Mouse (Mus musculus) intestine, embryonic 14.5 days (tissue): Measurements from ENCODE around the gene Sema6d. TPM values are rescaled to one million over a fixed set of nuclear protein-coding genes. Genes with fewer than 3 reads are reported as not detected.

Experiments
- ATAC-seq: fragments of 200-750 bp; cut with Nextera tagmentation; replicated peaks from 2 replicates; pipeline ENCODE4 v1.8.0; 2017; ENCODE audit warnings: low read depth, moderate number of reproducible peaks, moderate TSS enrichment, moderate library complexity; ENCODE audit not compliant: low FRiP score, low TSS enrichment
- DNase-seq: peaks from one replicate; pipeline ENCODE4 v3.0.0-alpha.2; 2018; ENCODE audit warnings: low spot score
- H3K27ac ChIP-seq: fragments of 300-500 bp; sonication (generic); 2 replicates; pipeline ENCODE4 v1.5.1; 2014; ENCODE audit warnings: low read depth, mild to moderate bottlenecking, control low read depth
- H3K27me3 ChIP-seq: fragments of 300-500 bp; sonication (generic); replicated peaks from 2 replicates; pipeline ENCODE4 v1.6.1; 2014; ENCODE audit warnings: low read length, control low read depth; ENCODE audit not compliant: control insufficient read depth, insufficient read depth
- H3K36me3 ChIP-seq: fragments of 300-500 bp; sonication (generic); 2 replicates; pipeline ENCODE4 v1.6.1; 2014; ENCODE audit warnings: low read length, control low read depth; ENCODE audit not compliant: control insufficient read depth, insufficient read depth
- H3K4me1 ChIP-seq: fragments of 300-500 bp; sonication (generic); replicated peaks from 2 replicates; pipeline ENCODE4 v1.6.1; 2014; ENCODE audit warnings: low read length, control low read depth, mixed read lengths; ENCODE audit not compliant: control insufficient read depth, insufficient read depth
- H3K4me2 ChIP-seq: fragments of 300-500 bp; sonication (generic); 2 replicates; pipeline ENCODE4 v1.6.1; 2014; ENCODE audit warnings: low read length
- H3K4me3 ChIP-seq: fragments of 300-500 bp; sonication (generic); 2 replicates; pipeline ENCODE4 v1.5.1; 2014; ENCODE audit warnings: low read depth, low read length, control low read depth, mixed read lengths
- H3K9ac ChIP-seq: fragments of 300-500 bp; sonication (generic); 2 replicates; pipeline ENCODE4 v1.6.1; 2014; ENCODE audit warnings: mild to moderate bottlenecking, low read length
- H3K9me3 ChIP-seq: fragments of 300-500 bp; sonication (generic); 2 replicates; pipeline ENCODE4 v1.6.1; 2016; ENCODE audit warnings: low read length, control low read depth; ENCODE audit not compliant: control insufficient read depth
- WGBS: fragments of 180-500 bp; shearing (Covaris S2); extraction: QIAGEN DNeasy Blood & Tissue Kit; methylation state at CpG from one replicate; pipeline ENCODE4 v1.1.7; 2014; 5-methylcytosine and 5-hydroxymethylcytosine counted together
- polyA plus RNA-seq: library from polyadenylated mRNA; unstranded; fragments of >200 nt; fragmentation: Nextera tagmentation; extraction: Ambion mirVana; gene quantifications from 2 replicates; pipeline ENCODE4 v1.2.1, GENCODE M21; 2014

Gene Sema6d
- polyA plus RNA-seq, 1 experiment from 2014 or later, result 17.7 TPM

GRCm38 (mm10) chr2:124385053-124385452, 295.3 kb downstream of the Sema6d start:
- 81% methylated on average over 1 of the region's 1 CpGs for WGBS
- Histone ChIP-seq H3K27me3 (no peaks in the 10 kb centered on the region), H3K27ac (no peak overlapping the region), H3K4me3 (no peak overlapping the region), H3K4me1 (no peaks in the 10 kb centered on the region), H3K9ac (no peak overlapping the region), H3K9me3 (no peaks in the 10 kb centered on the region), H3K4me2 (no peak overlapping the region), H3K36me3 (no peaks in the 10 kb centered on the region)
- ATAC-seq (no peak), DNase-seq (no peak)

GRCm38 (mm10) chr2:124385722-124386121, 296.0 kb downstream of the Sema6d start:
- Histone ChIP-seq H3K9ac (no peak overlapping the region), H3K9me3 (no peaks in the 10 kb centered on the region), H3K36me3 (no peaks in the 10 kb centered on the region), H3K27ac (no peak overlapping the region), H3K27me3 (no peaks in the 10 kb centered on the region), H3K4me2 (no peak overlapping the region), H3K4me1 (no peaks in the 10 kb centered on the region), H3K4me3 (no peak overlapping the region)
- DNase-seq (no peak), ATAC-seq (no peak)
- WGBS, result 73% methylated on average over 1 of the region's 1 CpGs

- DNase-seq, result no peak
- H3K9me3 ChIP-seq, result no peaks in the 10 kb centered on the region
- no peaks in the 10 kb centered on the region for H3K4me1 ChIP-seq
- H3K4me3 ChIP-seq, result no peak overlapping the region
- WGBS, result 85% methylated on average over 1 of the region's 1 CpGs
- H3K36me3 ChIP-seq, result no peaks in the 10 kb centered on the region
- no peak overlapping the region for H3K27ac ChIP-seq
- H3K9ac ChIP-seq, result no peak overlapping the region
- no peak overlapping the region for H3K4me2 ChIP-seq
- no peaks in the 10 kb centered on the region for H3K27me3 ChIP-seq
- ATAC-seq, result no peak
Measured at GRCm38 (mm10) chr2:124388269-124388668, 298.5 kb downstream of the Sema6d start.

GRCm38 (mm10) chr2:124396733-124397132, 307.0 kb downstream of the Sema6d start:
- Histone ChIP-seq H3K27me3 (no peaks in the 10 kb centered on the region), H3K4me2 (no peak overlapping the region), H3K27ac (no peak overlapping the region), H3K9me3 (no peaks in the 10 kb centered on the region), H3K9ac (no peak overlapping the region), H3K4me1 (no peaks in the 10 kb centered on the region), H3K4me3 (no peak overlapping the region), H3K36me3 (no peaks in the 10 kb centered on the region)
- 84% methylated on average over 4 of the region's 4 CpGs for WGBS
- no peak for ATAC-seq
- no peak for DNase-seq

- H3K9ac ChIP-seq, result no peak overlapping the region
- H3K36me3 ChIP-seq, result no peaks in the 10 kb centered on the region
- 89% methylated on average over 5 of the region's 5 CpGs for WGBS
- H3K27me3 ChIP-seq, result no peaks in the 10 kb centered on the region
- ATAC-seq (no peak), DNase-seq (no peak)
- no peak overlapping the region for H3K4me3 ChIP-seq
- no peaks in the 10 kb centered on the region for H3K4me1 ChIP-seq
- no peaks in the 10 kb centered on the region for H3K9me3 ChIP-seq
- no peak overlapping the region for H3K4me2 ChIP-seq
- no peak overlapping the region for H3K27ac ChIP-seq
Measured at GRCm38 (mm10) chr2:124397304-124397703, 307.5 kb downstream of the Sema6d start.

GRCm38 (mm10) chr2:124399611-124400010, 309.8 kb downstream of the Sema6d start:
- H3K4me1 ChIP-seq, result no peaks in the 10 kb centered on the region
- 88% methylated on average over 2 of the region's 2 CpGs for WGBS
- no peak for ATAC-seq
- no peak overlapping the region for H3K27ac ChIP-seq
- H3K4me2 ChIP-seq, result no peak overlapping the region
- no peak overlapping the region for H3K9ac ChIP-seq
- H3K9me3 ChIP-seq, result no peaks in the 10 kb centered on the region
- H3K36me3 ChIP-seq, result no peaks in the 10 kb centered on the region
- H3K27me3 ChIP-seq, result no peaks in the 10 kb centered on the region
- no peak for DNase-seq
- no peak overlapping the region for H3K4me3 ChIP-seq

GRCm38 (mm10) chr2:124401727-124402380, 312.1 kb downstream of the Sema6d start:
- 75% methylated on average over 6 of the region's 6 CpGs for WGBS
- no peak overlapping the region for H3K9ac ChIP-seq
- H3K9me3 ChIP-seq, result no peaks in the 10 kb centered on the region
- no peak overlapping the region for H3K4me3 ChIP-seq
- H3K4me2 ChIP-seq, result no peak overlapping the region
- no peaks in the 10 kb centered on the region for H3K27me3 ChIP-seq
- no peaks in the 10 kb centered on the region for H3K4me1 ChIP-seq
- no peak for ATAC-seq
- DNase-seq, result no peak
- H3K27ac ChIP-seq, result no peak overlapping the region
- H3K36me3 ChIP-seq, result no peaks in the 10 kb centered on the region

GRCm38 (mm10) chr2:124403571-124403970, 313.8 kb downstream of the Sema6d start:
- Histone ChIP-seq H3K4me2 (no peak overlapping the region), H3K4me1 (no peaks in the 10 kb centered on the region), H3K36me3 (no peaks in the 10 kb centered on the region), H3K27me3 (no peaks in the 10 kb centered on the region), H3K4me3 (no peak overlapping the region), H3K27ac (no peak overlapping the region), H3K9ac (no peak overlapping the region), H3K9me3 (no peaks in the 10 kb centered on the region)
- ATAC-seq (no peak), DNase-seq (no peak)
- 72% methylated on average over 8 of the region's 8 CpGs for WGBS

GRCm38 (mm10) chr2:124403981-124404380, 314.2 kb downstream of the Sema6d start:
- H3K4me1 ChIP-seq, result no peaks in the 10 kb centered on the region
- no peaks in the 10 kb centered on the region for H3K27me3 ChIP-seq
- no peak overlapping the region for H3K9ac ChIP-seq
- ATAC-seq (no peak), DNase-seq (no peak)
- H3K4me2 ChIP-seq, result no peak overlapping the region
- 63% methylated on average over 6 of the region's 6 CpGs for WGBS
- H3K27ac ChIP-seq, result no peak overlapping the region
- H3K9me3 ChIP-seq, result no peaks in the 10 kb centered on the region
- H3K36me3 ChIP-seq, result no peaks in the 10 kb centered on the region
- H3K4me3 ChIP-seq, result no peak overlapping the region
